Mouse (Mus musculus): ENCODE measurements at regions not wholly inside any gene's neighbourhood (a gene's known extent, or its start where the extent isn't known, plus 50 kb on each side); places are given as distances from the start of the nearest gene placed in this dataset.

- DNase-seq (ENCODE audit: low spot score in 2 of 2), result no peak
Observed at GRCm38 (mm10) chr15:6934564-6934980, 59.8 kb upstream of the Osmr start.

- no peak for DNase-seq (ENCODE audit: low spot score in 2 of 2)
Observed at GRCm38 (mm10) chr15:6941491-6941890, 66.7 kb upstream of the Osmr start.

GRCm38 (mm10) chr15:6949236-6949635, 74.5 kb upstream of the Osmr start:
- no peak for DNase-seq (ENCODE audit: low spot score in 2 of 2)

- no peak for DNase-seq (ENCODE audit: low spot score in 2 of 2)
Observed at GRCm38 (mm10) chr15:6949686-6950085, 74.9 kb upstream of the Osmr start.

GRCm38 (mm10) chr15:6950503-6950902, 75.7 kb upstream of the Osmr start:
- no peak for DNase-seq (ENCODE audit: low spot score in 2 of 2)

- no peak for DNase-seq (ENCODE audit: low spot score in 2 of 2)
Observed at GRCm38 (mm10) chr15:6953556-6953955, 78.8 kb upstream of the Osmr start.

- no peak for DNase-seq (ENCODE audit: low spot score in 2 of 2)
Observed at GRCm38 (mm10) chr15:6953970-6954791, 79.4 kb upstream of the Osmr start.

- no peak for DNase-seq (ENCODE audit: low spot score in 2 of 2)
Observed at GRCm38 (mm10) chr15:6959911-6960310, 85.1 kb upstream of the Osmr start.

- DNase-seq (ENCODE audit: low spot score in 2 of 2), result no peak
Observed at GRCm38 (mm10) chr15:6960753-6961746, 86.3 kb upstream of the Osmr start.

GRCm38 (mm10) chr15:6964635-6965034, 89.9 kb upstream of the Osmr start:
- DNase-seq (ENCODE audit: low spot score in 2 of 2), result no peak

GRCm38 (mm10) chr15:6965446-6965845, 90.7 kb upstream of the Osmr start:
- no peak for DNase-seq (ENCODE audit: low spot score in 2 of 2)

- no peak for DNase-seq (ENCODE audit: low spot score in 2 of 2)
Observed at GRCm38 (mm10) chr15:6974410-6974809, 99.6 kb upstream of the Osmr start.

GRCm38 (mm10) chr15:6981430-6981829, 106.7 kb upstream of the Osmr start:
- DNase-seq (ENCODE audit: low spot score in 2 of 2), result no peak

GRCm38 (mm10) chr15:6983320-6983719, 107.1 kb upstream of the Lifr start:
- no peak for DNase-seq (ENCODE audit: low spot score in 2 of 2)

- DNase-seq (ENCODE audit: low spot score in 2 of 2), result peak; percentile 43 to 74
Observed at GRCm38 (mm10) chr15:6988187-6988586, 102.2 kb upstream of the Lifr start.

GRCm38 (mm10) chr15:6989094-6989493, 101.3 kb upstream of the Lifr start:
- no peak for DNase-seq (ENCODE audit: low spot score in 2 of 2)

- no peak for DNase-seq (ENCODE audit: low spot score in 2 of 2)
Observed at GRCm38 (mm10) chr15:6993226-6993625, 97.2 kb upstream of the Lifr start.

GRCm38 (mm10) chr15:6995246-6995645, 95.2 kb upstream of the Lifr start:
- no peak for DNase-seq (ENCODE audit: low spot score in 2 of 2)

- DNase-seq (ENCODE audit: low spot score in 2 of 2), result no peak
Observed at GRCm38 (mm10) chr15:6997871-6998270, 92.5 kb upstream of the Lifr start.

- DNase-seq (ENCODE audit: low spot score in 2 of 2), result no peak
Observed at GRCm38 (mm10) chr15:6998576-6999070, 91.8 kb upstream of the Lifr start.

- no peak for DNase-seq (ENCODE audit: low spot score in 2 of 2)
Observed at GRCm38 (mm10) chr15:6999667-7000066, 90.7 kb upstream of the Lifr start.

- DNase-seq (ENCODE audit: low spot score in 2 of 2), result no peak
Observed at GRCm38 (mm10) chr15:7002226-7002625, 88.2 kb upstream of the Lifr start.
